Mouse (Mus musculus): ENCODE data around the gene Etfbkmt.
"Not testable (repeated sequence)": the region's sequence is repeated elsewhere in the genome, so short reads cannot be mapped to it uniquely, and the experiment has no call there.

The Etfbkmt gene

DNA sequence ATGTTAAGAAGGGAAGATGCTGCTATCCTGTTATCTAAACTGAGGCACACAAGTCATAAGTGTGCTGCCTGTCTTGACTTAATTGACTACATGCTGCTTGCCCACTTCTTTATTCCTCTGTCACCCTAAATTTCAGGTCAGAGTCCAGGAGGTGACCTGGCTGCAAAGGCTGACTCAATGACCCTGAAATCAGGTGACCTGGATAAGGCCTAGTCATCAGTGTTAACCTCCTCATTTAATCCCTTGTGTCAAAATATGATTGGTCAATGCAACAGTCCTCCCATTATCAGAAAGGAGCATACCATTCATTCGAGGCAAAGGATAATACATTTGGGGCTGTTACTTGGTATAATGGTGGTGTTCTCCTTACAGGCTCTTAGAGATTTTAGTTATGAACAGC, at the start of gene Etfbkmt:
Gene Etfbkmt (plus strand): TSS at position 379 of the 400 bp plus-strand sequence.
- no peak for DNase-seq (ENCODE audit: low spot score)

DNA sequence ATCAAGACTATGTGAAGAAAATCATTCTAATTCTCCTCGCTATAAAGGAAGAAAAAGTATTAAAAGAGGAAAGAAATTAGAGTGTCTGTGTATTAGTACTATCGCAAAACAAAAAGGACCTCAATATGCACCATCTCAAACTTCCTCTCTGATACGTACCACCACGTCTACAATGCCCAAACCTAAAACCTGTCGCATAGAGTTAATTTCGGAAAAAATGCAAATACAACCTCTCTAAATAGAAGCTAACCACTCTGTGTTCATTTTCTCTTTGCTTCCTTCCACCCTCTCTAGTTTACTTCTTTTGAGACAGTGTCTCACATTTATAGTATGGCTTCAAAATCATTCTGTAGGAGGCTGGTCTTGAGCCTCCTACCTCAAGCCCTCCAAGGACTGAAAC, 47.2 kb upstream of the Etfbkmt start:
- no peak for DNase-seq (ENCODE audit: low spot score)

DNA sequence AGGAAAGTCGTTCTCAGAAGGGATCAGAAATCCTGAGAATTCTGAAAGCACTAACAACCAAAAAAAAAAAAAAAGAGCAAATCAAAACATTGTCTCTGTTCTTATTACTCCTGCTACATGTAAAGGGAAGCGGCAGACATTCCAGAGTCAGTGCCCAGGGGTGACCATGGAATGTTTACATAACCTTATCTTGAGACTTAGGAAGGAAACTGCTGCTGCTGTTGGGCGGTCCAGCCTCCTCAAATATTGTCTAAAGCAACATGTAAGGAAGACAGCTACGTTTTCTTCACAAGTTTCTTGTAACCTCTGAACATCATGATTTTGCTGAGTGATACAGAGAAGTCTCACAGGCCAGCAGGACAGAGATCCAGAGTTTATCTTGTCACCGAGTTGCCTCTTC, 46.2 kb upstream of the Etfbkmt start:
- DNase-seq (ENCODE audit: low spot score) = no peak

DNA sequence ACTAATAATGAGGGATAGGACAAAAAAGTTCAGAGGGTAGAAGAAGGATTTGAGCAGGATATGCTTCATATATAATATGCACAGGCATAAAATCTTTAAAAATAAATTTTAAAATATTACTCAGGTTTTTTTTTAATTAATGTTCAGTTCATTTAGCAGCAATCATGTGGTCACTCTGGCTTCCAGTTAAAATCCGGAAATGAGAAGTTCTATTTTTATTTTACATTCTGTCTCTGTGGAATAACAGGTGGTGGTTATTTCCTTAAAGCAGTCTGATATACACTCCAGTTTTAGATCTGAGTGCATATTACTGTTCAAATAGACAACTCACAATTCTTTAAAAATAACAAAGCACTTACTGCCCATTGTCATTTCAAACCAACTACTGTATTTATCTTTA, 45.1 kb upstream of the Etfbkmt start:
- no peak for DNase-seq (ENCODE audit: low spot score)

DNA sequence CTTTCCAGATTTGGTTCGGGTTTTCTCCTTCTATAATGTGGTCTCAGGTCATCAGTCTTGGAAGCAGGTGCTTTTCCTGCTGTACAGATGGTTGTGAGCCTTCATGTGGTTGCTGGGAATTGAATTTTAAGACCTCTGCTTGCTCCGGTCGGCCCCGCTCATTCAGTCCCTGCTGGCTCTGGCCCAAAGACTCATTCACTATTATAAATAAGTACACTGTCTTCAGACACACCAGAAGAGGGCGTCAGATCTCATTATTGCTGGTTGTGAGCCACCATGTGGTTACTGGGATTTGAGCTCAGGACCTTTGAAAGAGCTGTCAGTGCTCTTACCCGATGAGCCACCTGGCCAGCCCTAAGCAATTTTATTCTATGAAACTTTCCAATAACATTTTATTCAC, 44.3 kb upstream of the Etfbkmt start:
- no peak for DNase-seq (ENCODE audit: low spot score)

DNA sequence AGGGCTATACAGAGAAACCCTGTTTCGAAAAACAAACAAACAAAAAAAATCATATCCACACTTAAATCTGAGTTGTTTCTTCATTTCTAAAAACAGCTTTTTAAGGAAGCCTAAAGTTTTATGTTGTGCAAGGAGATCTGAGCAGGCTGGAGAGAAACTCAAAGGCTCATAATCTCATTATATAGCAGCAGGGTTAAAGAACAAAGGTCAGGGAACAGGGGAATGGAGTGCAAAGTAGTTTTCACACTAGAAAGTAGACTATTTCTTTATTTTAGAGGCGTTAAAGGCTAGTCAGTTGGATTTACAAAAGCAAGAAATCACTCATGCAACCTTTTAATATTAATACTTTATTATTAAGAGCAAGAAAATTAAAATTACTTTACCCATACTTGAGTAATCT, 43.4 kb upstream of the Etfbkmt start:
- no peak for DNase-seq (ENCODE audit: low spot score)

DNA sequence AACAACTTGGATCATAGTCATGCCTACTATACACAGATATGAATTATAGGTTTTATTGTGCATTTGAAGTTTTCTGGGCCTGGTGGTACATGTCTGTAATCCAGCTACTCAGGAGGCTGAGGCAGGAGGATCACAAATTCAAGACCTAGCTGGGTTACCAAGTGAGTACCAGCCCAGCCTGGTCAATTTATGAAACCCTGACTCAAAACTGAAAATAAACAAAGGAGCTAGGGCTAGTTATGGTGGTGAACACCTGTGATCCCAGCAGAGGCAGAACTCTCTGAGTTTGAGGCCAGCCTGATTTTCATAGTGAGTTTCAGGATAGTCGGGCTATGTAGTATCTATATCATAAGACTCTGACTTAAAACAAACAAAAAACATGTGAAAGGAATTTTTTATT, 42.4 kb upstream of the Etfbkmt start:
- DNase-seq (ENCODE audit: low spot score) = no peak

DNA sequence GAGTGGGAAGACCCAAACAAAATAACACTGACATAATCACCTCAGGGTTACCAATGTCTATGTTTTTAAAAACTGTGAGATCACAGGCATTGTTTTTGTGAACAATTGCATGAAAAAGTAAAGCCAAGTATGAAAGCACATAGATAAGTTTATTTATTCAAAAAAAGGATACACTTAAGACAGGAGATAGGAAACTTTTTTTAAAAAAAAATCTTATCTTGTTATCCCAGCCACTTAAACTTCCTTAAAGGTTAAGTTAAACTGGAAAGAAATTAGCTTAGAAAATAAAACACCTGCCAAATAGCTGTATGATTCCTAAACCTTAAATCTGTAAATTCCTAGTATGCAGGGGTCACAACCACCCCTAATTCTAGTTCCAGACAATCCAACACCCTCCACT, 40.7 kb upstream of the Etfbkmt start:
- DNase-seq (ENCODE audit: low spot score) = no peak

DNA sequence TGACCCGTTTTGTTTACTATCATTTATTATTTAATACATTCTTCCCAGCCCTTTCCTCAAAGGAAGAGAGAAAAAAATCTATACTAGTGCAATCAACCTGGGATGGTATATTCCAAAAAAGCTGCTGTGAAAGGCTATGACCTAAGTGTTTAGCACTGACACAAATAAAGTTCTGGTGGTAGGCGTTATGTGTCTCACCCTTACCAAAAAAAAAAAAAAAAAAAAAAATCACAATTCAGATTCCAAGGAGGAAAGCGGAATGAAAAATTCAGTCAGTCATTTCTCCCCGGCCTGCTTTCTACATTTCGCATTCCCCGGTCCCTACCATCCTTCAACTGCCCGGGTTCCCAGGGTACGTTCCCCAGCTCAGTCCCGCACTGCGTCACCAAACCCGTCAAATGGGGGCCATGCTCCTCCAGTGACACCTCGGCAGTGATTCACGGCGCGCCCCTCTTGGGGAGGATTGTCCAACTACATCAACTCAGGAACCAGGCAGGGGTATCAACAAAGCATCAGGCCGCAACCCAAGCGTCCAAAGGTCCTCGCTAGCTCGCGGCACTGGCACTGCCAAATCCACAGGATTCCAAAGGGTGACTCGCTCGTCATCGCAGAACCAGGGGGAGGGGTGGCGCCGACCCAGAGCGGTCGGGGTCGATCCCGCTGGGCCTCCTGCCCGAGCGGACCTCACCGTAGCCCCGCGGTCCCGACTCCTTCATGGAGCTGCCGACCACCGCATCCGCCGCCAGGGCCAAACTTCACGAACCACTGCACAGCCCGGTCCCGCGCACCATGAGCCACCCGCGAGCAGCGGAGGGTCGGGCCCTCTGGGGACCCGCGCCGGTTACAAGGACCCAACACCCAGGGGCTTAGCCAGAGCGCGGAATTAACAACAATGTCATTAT, 39.2 kb upstream of the Etfbkmt start:
- DNase-seq (ENCODE audit: low spot score) = peak; percentile 18

DNA sequence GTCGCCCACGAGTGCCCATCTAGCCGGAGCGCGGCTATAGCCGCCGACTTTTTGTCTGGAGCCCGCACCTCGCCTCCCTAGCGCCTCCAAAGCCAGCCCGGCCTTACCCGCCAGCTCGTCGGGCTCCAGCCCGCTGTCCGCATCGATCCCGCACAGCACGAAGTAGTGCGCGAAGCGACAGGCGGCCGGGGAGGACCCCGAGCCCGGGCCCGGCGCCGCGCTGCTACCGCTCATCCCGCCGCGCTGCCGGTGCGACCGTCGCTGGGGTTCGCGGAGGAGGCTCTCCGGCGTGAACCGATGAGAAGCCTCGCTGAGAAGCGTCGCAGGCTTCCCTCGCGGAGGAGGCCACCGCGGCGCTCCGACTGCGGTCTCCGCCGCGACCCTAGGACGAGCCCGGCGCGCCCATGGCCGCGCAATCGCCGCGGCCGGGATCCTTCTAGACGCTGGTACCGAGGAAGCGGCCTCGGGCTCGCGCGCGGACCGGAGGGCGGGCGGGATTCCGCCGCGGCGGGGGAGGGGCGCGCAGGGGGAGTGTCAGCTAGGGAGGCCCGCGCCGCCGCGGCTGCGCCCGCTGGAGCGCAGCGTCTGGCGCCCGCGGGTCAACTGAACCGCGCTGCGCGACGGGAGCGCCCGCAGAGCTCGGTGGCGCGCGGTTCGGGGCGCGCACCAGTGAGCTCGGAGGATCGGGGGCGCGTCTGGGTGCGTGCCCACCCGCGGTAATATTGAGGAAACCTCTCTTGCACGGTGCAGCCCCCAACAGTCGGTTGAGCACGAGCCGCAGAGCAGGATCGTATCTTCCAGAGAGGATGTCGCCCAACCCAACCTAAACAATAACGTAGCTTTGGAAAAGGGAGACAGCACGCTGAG, 38.3 kb upstream of the Etfbkmt start, which contains the start of gene Dennd5b:
Gene Dennd5b (minus strand): TSS at position 605 of the 867 bp plus-strand sequence.
- DNase-seq (ENCODE audit: low spot score) = peak; percentile 24

DNA sequence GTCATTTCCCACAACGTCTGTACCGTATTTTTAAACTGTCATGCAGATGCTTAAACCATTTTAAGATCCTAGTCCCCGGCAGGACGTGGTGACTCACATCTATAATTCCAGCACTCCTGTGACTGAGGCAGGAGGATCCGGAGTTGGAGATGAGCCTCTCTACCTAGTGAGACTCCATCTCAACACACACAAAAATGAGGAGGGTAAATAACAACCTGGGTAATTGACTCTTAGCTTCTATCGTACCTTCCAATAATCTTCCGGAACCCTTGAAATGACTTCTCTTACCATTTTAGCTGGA, 37.8 kb upstream of the Etfbkmt start:
- DNase-seq (ENCODE audit: low spot score) = no peak

DNA sequence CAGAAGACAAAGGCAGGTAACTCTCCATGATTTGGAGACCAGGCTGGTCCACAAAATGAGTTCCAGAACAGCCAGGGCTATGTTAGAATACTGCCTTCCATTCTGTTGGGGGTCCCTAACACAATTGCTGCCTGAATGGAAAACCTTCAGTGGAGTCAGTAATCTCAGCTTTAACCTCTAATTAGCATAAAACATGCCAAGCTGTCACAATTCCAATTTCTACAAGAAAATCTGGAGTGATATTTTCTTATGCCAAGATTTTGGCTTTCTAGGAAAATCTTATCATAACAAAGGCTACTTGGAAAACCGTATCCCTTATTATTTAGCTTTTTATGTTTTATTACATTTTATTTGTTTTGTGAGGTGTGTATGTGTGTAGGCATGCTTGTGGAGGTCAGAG, 36.2 kb upstream of the Etfbkmt start:
- DNase-seq (ENCODE audit: low spot score) = no peak

DNA sequence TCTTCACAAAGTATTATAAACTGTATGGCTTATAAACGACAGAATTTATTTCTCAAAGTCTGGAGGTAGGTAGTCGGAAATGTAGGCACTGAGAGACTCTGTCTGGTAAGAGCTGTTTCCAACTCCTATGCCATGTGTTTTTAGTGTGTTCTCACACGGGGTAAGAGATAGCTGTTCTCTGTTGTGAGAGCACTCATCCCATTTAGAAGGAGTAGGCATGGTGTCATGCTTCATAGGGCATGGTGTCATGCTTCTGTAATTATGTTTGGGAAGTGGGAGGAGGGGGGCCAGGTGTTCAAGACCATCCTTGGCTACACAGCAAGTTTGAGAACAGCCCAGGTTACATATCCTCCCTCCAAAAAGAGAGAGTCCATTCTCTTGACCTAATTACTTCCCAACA, 32.0 kb upstream of the Etfbkmt start:
- no peak for DNase-seq (ENCODE audit: low spot score)

DNA sequence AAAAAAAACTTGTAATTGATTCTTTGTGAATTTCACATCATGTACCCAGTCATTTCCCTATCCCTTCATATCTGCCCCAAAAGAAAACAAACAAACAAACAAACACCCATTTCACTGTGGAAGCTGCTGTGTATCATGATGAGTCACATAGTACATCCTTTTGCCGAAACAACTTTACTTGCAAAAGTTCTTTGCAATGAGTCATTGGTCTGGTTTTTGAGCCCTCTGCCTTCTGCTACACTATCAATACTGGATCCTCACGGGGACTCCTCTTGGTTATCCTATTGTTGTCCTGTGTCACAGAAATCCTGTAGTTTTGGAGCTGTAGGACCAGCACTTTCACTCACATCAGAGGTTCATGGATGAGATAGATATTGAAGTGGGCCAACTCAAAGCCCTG, 30.7 kb upstream of the Etfbkmt start:
- DNase-seq (ENCODE audit: low spot score) = no peak

DNA sequence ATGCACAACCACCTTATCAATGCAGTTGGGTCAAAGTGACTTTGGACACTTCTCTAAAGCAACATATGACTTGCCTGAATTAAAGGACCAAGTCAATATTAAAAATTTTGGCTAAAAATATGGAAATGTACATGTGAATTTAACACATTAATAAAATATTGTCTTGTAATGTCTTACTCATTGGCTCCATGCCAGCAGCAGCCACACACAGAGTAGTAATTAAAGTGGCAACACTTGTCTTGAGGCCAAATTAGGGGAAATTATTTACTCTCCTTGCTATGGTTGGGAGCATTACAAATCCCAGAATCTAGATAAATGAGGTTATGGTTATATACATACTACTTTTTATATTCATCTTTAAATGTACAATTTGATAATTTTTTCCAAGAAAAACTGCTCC, 22.7 kb upstream of the Etfbkmt start:
- no peak for DNase-seq (ENCODE audit: low spot score)

DNA sequence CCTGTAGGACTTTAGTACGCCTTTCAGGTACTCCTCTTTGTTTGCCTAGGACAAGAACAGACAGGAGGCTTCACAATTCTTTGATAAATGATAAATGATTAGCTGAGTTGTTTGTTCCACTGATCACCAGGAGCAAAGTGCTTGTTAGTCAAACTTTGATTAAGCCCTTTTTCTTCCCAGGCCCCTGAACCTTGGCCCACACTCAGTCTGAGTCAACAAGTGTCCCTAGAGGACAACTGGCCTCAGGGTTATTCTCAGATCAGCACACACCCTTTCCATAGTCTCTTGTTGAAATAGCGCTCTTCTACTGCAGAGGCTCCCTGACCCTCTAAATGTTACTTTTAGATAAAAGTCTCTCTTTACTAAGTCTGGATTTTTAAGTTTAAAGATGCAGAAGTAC, 20.7 kb upstream of the Etfbkmt start:
- DNase-seq (ENCODE audit: low spot score) = no peak

DNA sequence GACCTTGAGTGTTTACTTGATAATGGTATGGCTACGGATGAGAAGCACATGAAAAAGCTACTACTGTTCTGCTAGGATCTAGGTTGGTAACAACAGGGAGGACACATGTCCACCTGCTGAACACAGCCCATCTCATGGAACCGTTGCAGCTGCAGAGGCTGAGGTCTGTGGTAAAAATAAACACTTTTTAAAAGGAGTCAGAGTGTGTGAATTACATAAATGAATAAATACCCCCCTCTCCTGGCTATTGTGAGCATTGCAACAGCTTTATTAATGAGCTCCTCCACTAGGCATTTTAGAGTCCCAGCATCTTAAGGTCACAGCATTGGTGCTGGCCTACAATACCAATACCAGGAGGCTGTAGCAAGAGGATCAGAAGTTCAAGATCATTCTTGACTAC, 19.8 kb upstream of the Etfbkmt start:
- no peak for DNase-seq (ENCODE audit: low spot score)

DNA sequence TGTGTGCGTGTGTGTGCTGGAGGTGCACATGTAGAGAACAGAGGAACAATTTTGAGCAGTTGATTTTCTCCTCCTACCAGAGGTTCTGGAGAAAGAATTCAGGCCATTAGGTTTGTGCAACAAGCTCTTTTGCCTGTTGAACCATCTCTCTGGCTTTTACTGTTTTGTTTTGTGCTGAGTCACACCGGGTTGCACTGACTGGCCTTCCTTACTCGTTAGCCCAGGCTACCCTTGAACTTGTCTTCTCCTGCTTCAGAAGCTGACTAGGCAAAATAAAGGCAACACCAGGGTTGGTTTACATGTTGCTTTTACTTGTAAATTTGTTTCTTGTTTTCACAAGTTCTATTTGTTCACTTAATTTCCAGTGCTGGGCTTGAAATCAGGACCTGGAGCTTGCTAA, 16.6 kb upstream of the Etfbkmt start:
- DNase-seq (ENCODE audit: low spot score) = no peak

DNA sequence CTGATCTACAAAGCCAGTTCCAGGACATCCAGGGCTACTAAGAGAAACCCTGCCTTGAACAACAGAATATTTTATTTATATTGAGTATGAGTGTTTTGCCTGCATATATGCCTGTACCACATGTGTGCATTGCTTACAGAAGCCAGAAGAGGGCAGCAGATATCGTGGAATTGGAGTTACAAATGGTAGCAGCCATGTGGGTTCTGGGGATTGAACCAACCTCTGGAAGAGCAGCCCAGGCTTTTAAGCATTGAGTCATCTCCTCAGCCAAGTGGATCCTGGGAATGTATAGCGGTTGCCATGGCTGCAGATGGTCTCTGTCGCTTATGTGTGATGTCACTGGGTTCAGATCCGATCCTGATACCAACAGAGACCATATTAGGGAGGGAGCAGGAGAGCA, 13.0 kb upstream of the Etfbkmt start:
- DNase-seq (ENCODE audit: low spot score) = no peak

DNA sequence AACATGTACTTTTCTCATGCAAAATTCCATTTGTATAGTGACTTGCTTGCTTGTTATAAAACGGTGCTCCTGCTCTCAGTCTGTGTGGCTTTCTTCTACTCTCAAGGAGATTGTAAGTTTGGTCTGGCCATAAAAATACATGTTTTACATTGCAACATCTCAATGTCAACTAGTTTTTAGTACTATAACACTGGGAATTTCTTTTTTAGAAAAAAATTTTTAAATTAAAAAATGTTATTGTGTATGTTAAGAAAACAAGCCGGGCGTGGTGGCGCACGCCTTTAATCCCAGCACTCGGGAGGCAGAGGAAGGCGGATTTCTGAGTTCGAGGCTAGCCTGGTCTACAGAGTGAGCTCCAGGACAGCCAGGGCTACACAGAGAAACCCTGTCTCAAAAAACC, 9.8 kb upstream of the Etfbkmt start, which contains the start of gene Gm10203:
Gene Gm10203 (plus strand): TSS at position 301 of the 400 bp plus-strand sequence.
- DNase-seq (ENCODE audit: low spot score) = not testable (repeated sequence)

DNA sequence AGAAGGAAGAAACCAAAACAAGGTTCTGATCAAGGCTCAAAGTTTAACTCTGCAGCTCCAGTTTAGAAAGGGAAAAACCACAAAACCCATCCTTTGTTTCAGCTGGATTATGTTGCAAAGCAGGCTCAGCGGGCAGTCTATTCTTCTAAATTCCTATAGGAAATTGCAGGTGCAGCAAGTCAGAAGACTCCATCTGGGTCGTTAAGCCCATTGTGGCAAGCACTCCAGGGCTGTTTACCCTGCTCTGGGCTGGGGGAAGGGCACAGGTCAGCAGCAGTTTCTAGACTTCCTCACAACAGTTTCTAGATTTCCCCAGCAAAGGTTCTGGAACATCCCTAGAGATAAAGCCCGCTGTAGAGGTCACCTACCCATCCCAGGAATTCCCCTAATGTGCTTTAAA, 8.5 kb upstream of the Etfbkmt start:
- DNase-seq (ENCODE audit: low spot score) = no peak

DNA sequence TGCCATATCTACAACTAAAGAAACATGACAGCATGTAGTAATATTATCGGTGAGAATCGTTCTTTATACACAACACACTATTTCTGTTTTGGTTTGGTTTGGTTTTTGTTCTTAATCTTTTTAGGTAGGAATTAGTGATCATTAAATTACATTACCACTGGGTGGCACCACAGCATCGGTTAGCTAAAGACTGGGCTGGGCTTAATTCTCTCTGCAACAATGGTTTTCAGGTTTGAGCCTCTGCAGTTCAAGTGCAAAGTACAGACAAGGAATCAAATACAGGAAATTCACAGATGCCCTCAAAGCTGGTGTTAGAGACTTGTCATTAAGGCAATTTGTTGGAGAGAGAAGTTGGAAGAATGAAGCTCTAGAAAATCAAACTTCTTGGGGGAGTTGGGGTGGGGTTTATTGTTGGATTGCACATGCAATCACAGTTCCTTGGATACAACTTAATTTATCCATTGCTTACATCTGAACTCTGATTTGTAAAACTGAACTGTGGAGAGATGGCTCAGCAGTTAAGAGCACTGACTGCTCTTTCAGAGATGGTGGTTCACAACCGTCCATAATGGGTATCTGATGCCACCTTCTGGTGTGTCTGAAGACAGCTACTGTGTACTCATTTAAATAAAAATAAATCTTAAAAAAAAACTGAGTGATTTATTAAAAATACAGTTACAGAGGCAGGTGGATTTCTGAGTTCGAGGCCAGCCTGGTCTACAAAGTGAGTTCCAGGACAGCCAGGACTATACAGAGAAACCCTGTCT, 7.2 kb upstream of the Etfbkmt start:
- DNase-seq (ENCODE audit: low spot score) = no peak

All from urinary bladder, postnatal 10 days (tissue).